In the genomic region with DNA sequence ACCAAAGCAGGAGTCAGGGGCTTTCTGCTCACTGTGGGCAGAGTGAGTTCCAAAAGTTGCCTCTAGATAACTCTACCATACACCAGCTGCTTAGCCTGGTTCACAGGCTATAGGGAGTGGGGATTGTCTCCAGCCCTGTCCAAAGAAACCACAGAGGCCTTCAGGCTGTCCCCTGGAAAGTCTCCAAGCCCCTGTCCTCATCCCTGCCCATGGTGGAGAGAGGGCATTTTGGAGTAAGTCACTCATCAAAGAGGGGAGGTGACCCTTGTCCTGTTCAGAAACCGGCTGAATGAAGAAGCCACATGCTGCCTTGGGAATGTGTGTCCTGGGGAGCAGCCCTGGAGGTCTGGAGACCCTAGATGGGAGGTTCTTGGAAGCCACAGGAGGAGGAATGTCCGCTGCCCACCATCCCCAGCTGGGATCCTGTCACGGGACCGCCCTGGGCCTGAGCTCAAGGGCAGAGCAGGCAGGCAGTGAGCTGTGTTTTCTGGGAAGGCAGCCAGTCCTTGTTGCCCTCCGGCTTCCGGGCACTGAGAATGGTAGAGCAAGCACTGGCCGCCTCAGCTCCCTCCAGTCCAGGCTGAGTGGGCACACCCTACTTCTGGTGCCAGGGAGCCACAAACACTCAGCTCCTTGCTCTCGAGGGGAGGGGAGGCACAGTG, we compare ENCODE assay signal across 8 mouse cellular contexts.
DNase-seq lines count a peak whose midpoint lies in the region; ATAC-seq lines count a peak whose summit lies in the region.

No protein-coding gene starts in this region.

- no peaks in the 10 kb centered on the region for H3K36me3 ChIP-seq in embryonic facial prominence, embryonic 13.5 days
- no peaks in the 10 kb centered on the region for H3K36me3 ChIP-seq in stomach, embryonic 14.5 days (ENCODE audit: control insufficient read depth, insufficient read depth, low read length)

- peak overlapping the region; percentile 22; the same call in 1 of the 2 replicates for H3K27ac ChIP-seq in embryonic facial prominence, embryonic 13.5 days
- peak overlapping the region; percentile 24; the same call in 1 of the 2 replicates for H3K27ac ChIP-seq in stomach, embryonic 14.5 days (ENCODE audit: low read length)

- H3K4me2 ChIP-seq in embryonic facial prominence, embryonic 13.5 days, result no peak overlapping the region
- H3K4me2 ChIP-seq in stomach, embryonic 14.5 days (replicated peaks; ENCODE audit: low read depth, low read length), result no peak overlapping the region

- intact Hi-C loops in heart, postnatal 14 days (cut with DNase I), result loop anchor here (1.0 to 5.0 kb wide), 6 partner anchors 46 to 460 kb away; no protein-coding TSS in a partner anchor
- intact Hi-C loops in left cerebral cortex, postnatal 10 days (cut with DNase I), result loop anchor here (2.0 kb wide), 1 partner anchor 118 kb away; no protein-coding TSS in a partner anchor

- DNase-seq in frontal cortex, postnatal 25 days (ENCODE audit: low spot score in 2 of 2), result no peak
- peak; percentile 91 to 97 for DNase-seq in adrenal gland, adult (ENCODE audit: inconsistent age in 2 of 2, low spot score in 1 of 2)
- peak; percentile 55 to 70 for DNase-seq in heart, postnatal 14 days
- DNase-seq in left cerebral cortex, postnatal 10 days (ENCODE audit: extremely low spot score in 1 of 2, low spot score in 2 of 2), result peak; percentile 67 to 72

- H3K27me3 ChIP-seq in embryonic facial prominence, embryonic 13.5 days, result peaks cover 8% of the 10 kb centered on the region; the same call in 1 of the 2 replicates
- H3K27me3 ChIP-seq in stomach, embryonic 14.5 days (ENCODE audit: control insufficient read depth, insufficient read depth, low read length), result no peaks in the 10 kb centered on the region

- H3K4me1 ChIP-seq in embryonic facial prominence, embryonic 13.5 days, result peaks cover 86% of the 10 kb centered on the region
- peaks cover 48% of the 10 kb centered on the region for H3K4me1 ChIP-seq in stomach, embryonic 14.5 days (ENCODE audit: control insufficient read depth, insufficient read depth, low read length)

- H3K9me3 ChIP-seq in embryonic facial prominence, embryonic 13.5 days, result no peaks in the 10 kb centered on the region
- H3K9me3 ChIP-seq in stomach, embryonic 14.5 days (ENCODE audit: control insufficient read depth, low read depth, low read length), result no peaks in the 10 kb centered on the region

- ATAC-seq in frontal cortex, adult (ENCODE audit: low TSS enrichment), result peak; percentile 49; the same call in 1 of the 2 replicates
- ATAC-seq in embryonic facial prominence, embryonic 13.5 days (ENCODE audit: insufficient number of reproducible peaks, insufficient read depth, low FRiP score, low TSS enrichment, low read depth), result no peak; the same call in 1 of the 2 replicates
- ATAC-seq in stomach, embryonic 14.5 days (ENCODE audit: insufficient number of reproducible peaks, insufficient read depth, low FRiP score, low read depth), result no peak
- ATAC-seq in megakaryocyte, adult 5-6 weeks (ENCODE audit: poor library complexity, severe bottlenecking), result no peak

- 65% methylated on average over 8 of the region's 8 CpGs for WGBS in embryonic facial prominence, embryonic 13.5 days
- WGBS in stomach, embryonic 14.5 days, result 85% methylated on average over 8 of the region's 8 CpGs

- H3K9ac ChIP-seq in embryonic facial prominence, embryonic 13.5 days, result 0 out of 2 replicates have a peak overlapping the region, but pooled peaks have one; percentile 36
- no peak overlapping the region for H3K9ac ChIP-seq in stomach, embryonic 14.5 days (replicated peaks; ENCODE audit: low read depth, low read length)

- H3K4me3 ChIP-seq in embryonic facial prominence, embryonic 13.5 days, result no peak overlapping the region
- no peak overlapping the region for H3K4me3 ChIP-seq in stomach, embryonic 14.5 days (ENCODE audit: low read depth, low read length)

Comparison
In these comparisons a context has a peak if more than half of its experiments do, and no peak if none do; other contexts are left out.
1. DNase-seq: peak in adrenal gland, adult (2 of 2), heart, postnatal 14 days (2 of 2) and left cerebral cortex, postnatal 10 days (2 of 2); none in frontal cortex, postnatal 25 days (0 of 2).